Mouse (Mus musculus) CH12.LX (cell line): ENCODE data around the gene Gng12.

ENCODE experiments used
- BHLHE40 ChIP-seq: IDR thresholded peaks from 2 replicates; pipeline ENCODE4 v1.6.1; 2011; ENCODE audit warnings: mild to moderate bottlenecking, low read depth, low read length, improper control_type of control experiment
- ZKSCAN1 ChIP-seq: IDR thresholded peaks from 2 replicates; pipeline ENCODE4 v1.6.1; 2012; ENCODE audit warnings: low read depth, inconsistent platforms, low read length, improper control_type of control experiment, borderline replicate concordance

DNA sequence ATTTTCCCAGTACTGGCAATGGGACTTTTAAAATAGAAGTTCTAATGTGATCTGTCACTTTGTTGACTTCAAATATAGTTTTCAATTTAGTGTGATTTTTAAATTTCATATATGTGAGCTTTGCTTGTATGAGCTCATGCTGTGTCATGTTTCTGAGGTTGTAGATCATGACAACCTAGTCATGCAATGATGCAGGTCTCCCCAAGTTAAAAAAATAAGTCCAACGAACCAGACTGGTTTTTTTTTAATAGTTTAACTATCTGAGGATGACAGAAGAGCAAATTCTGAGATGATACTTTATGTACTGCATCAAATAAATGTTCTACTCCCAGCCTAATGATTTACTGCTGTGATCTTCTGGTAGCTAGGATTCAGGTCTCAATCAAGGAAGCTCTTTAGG is 153.9 kb downstream of the Gng12 start:
- TF ChIP-seq BHLHE40 (no peak), ZKSCAN1 (no peak)
